Mouse (Mus musculus): ENCODE data around the gene Zdhhc22. TPM values are rescaled to one million over a fixed set of nuclear protein-coding genes. Genes with fewer than 3 reads are reported as not detected.

Gene Zdhhc22
- polyA plus RNA-seq, 1 experiment from 2014 or later: 0.42 TPM

DNA sequence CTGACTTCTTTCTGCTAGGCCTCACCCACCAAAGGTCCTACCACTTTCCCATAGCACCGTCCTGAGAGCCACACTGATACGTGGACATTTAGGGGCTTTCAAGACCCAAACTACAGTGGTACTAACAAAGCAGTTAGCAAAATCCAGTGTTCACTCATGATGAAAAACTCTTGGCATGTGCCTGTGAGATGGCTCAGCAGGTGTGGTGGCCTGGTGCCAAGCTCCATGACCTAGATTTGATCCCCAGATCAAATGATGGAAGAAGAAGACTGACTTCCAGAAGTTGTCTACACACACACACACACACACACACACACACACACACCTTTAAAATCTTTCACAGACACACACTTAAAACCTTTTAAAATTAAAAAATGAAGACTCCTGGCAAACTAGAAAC, 28.5 kb upstream of the Zdhhc22 start:
- no peaks in the 10 kb centered on the region for H3K27me3 ChIP-seq (replicated peaks)
- no peak overlapping the region for H3K9ac ChIP-seq
- H3K9me3 ChIP-seq: no peaks in the 10 kb centered on the region
- no peak overlapping the region for H3K4me2 ChIP-seq
- H3K27ac ChIP-seq: no peak overlapping the region
- 81% methylated on average over 2 of the region's 2 CpGs for WGBS
- no peak for ATAC-seq (ENCODE audit: insufficient read depth, low FRiP score, low read depth)
- no peaks in the 10 kb centered on the region for H3K36me3 ChIP-seq
- H3K4me1 ChIP-seq: no peaks in the 10 kb centered on the region
- no peak overlapping the region for H3K4me3 ChIP-seq (replicated peaks)

DNA sequence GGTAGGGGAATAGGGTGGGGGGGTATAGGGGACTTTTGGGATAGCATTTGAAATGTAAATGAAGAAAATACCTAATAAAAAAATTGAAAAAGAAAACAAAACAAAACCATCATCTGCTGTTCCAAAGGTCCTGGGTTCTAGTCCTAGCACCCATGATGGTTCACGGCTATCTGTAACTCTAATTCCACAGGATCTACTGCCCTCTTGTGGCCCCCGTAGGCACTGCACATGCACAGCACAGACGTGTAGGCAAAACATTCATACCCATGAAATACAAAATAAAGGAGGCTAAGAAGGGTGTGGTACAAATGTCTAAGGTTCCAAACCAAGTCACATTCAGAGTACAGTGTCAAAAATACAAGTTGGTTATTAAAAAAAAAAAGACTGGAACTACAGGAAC, 26.8 kb upstream of the Zdhhc22 start:
- H3K27me3 ChIP-seq (replicated peaks): no peaks in the 10 kb centered on the region
- H3K36me3 ChIP-seq: no peaks in the 10 kb centered on the region
- no peak overlapping the region for H3K4me3 ChIP-seq (replicated peaks)
- no peaks in the 10 kb centered on the region for H3K4me1 ChIP-seq
- H3K27ac ChIP-seq: no peak overlapping the region
- ATAC-seq (ENCODE audit: insufficient read depth, low FRiP score, low read depth): no peak
- no peak overlapping the region for H3K9ac ChIP-seq
- H3K9me3 ChIP-seq: no peaks in the 10 kb centered on the region
- 42% methylated on average over 3 of the region's 3 CpGs for WGBS
- no peak overlapping the region for H3K4me2 ChIP-seq

DNA sequence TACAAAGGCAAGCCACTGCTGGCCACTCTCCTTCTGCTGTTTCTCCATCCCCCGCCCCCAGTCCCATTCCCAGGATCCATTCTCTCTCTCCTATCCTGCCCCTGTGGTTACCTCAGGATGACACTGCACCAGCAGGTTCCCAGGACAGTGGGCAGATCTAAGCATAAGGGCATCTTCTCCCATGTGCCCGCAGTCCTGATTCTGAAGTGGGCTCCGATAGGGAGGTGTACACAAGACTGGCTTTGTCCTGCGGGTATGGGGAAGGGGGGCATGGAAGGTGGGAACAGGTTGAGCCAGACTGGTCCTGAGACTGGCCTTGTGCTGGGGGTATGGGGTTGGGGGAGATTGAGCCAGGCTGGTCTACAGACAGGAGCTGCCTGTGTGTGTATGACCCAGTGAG, 14.4 kb upstream of the Zdhhc22 start:
- Histone ChIP-seq H3K36me3 (no peaks in the 10 kb centered on the region), H3K4me2 (no peak overlapping the region), H3K4me1 (no peaks in the 10 kb centered on the region), H3K27me3 (replicated peaks) (no peaks in the 10 kb centered on the region), H3K9ac (no peak overlapping the region), H3K27ac (no peak overlapping the region), H3K9me3 (no peaks in the 10 kb centered on the region), H3K4me3 (replicated peaks) (no peak overlapping the region)
- ATAC-seq (ENCODE audit: insufficient read depth, low FRiP score, low read depth): no peak
- WGBS: 84% methylated on average over 4 of the region's 4 CpGs

DNA sequence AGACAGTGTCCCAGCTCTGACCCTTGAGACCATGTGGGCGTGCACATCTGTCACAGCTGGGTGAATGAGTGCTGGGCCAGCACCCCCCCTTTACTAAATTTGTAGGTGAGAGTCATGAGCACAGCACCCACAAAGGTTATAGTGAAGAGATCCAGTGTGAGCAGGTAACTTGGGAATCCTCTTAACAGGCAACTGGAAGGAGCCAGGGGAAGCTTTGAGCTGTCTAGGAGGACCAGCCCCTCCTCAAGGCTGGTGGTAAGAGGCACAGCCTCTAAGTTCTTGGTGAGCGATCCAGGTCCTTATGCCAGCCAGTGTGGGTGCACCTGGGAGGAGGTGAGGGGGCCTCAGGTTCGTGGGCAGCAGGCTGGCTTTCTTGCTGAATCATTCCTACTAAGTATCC, 13.4 kb upstream of the Zdhhc22 start:
- Histone ChIP-seq H3K27ac (no peak overlapping the region), H3K9me3 (no peaks in the 10 kb centered on the region), H3K36me3 (no peaks in the 10 kb centered on the region), H3K4me2 (no peak overlapping the region), H3K27me3 (replicated peaks) (no peaks in the 10 kb centered on the region), H3K4me1 (no peaks in the 10 kb centered on the region), H3K4me3 (replicated peaks) (no peak overlapping the region), H3K9ac (no peak overlapping the region)
- ATAC-seq (ENCODE audit: insufficient read depth, low FRiP score, low read depth): no peak
- WGBS: 44% methylated on average over 3 of the region's 3 CpGs

- H3K4me1 ChIP-seq: no peaks in the 10 kb centered on the region
- WGBS: 72% methylated on average over 7 of the region's 7 CpGs
- no peak for ATAC-seq (ENCODE audit: insufficient read depth, low FRiP score, low read depth)
These were observed 12.6 kb upstream of the Zdhhc22 start for GRCm38 (mm10) chr12:87002815-87003214.

GRCm38 (mm10) chr12:87002209-87002608, 12.0 kb upstream of the Zdhhc22 start:
- no peak overlapping the region for H3K4me2 ChIP-seq
- no peaks in the 10 kb centered on the region for H3K9me3 ChIP-seq
- H3K27ac ChIP-seq: no peak overlapping the region
- no peak overlapping the region for H3K9ac ChIP-seq
- H3K27me3 ChIP-seq (replicated peaks): no peaks in the 10 kb centered on the region
- 55% methylated on average over 7 of the region's 7 CpGs for WGBS
- H3K4me3 ChIP-seq (replicated peaks): no peak overlapping the region
- H3K36me3 ChIP-seq: no peaks in the 10 kb centered on the region
- no peaks in the 10 kb centered on the region for H3K4me1 ChIP-seq
- ATAC-seq (ENCODE audit: insufficient read depth, low FRiP score, low read depth): no peak

More at GRCm38 (mm10) chr12:87002815-87003214, 12.6 kb upstream of the Zdhhc22 start:
- no peaks in the 10 kb centered on the region for H3K36me3 ChIP-seq
- H3K9me3 ChIP-seq: no peaks in the 10 kb centered on the region
- H3K4me3 ChIP-seq (replicated peaks): no peak overlapping the region
- no peak overlapping the region for H3K9ac ChIP-seq
- H3K4me2 ChIP-seq: no peak overlapping the region
- H3K27ac ChIP-seq: no peak overlapping the region
- H3K27me3 ChIP-seq (replicated peaks): no peaks in the 10 kb centered on the region

DNA sequence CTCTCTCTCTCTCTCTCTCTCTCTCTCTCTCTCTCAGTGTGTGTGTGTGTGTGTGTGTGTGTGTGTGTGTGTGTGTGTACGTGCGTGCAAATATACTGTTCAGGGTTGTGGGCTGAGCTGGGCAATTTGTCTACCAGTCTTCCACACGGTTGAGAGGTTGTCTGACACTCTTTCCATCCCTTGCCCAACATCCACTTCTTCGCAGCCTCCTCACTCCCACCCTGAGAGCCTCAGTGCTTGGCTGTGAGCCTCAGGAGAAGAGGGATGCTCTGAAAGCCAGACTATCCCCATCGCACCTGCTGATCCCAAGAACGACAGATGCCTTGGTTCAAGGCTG, 10.6 kb upstream of the Zdhhc22 start:
- Histone ChIP-seq H3K27me3 (replicated peaks) (no peaks in the 10 kb centered on the region), H3K9ac (no peak overlapping the region), H3K27ac (no peak overlapping the region), H3K9me3 (no peaks in the 10 kb centered on the region), H3K36me3 (no peaks in the 10 kb centered on the region), H3K4me3 (replicated peaks) (no peak overlapping the region), H3K4me1 (no peaks in the 10 kb centered on the region), H3K4me2 (no peak overlapping the region)
- 37% methylated on average over 6 of the region's 6 CpGs for WGBS
- no peak for ATAC-seq (ENCODE audit: insufficient read depth, low FRiP score, low read depth)

GRCm38 (mm10) chr12:87000151-87000839, 10.1 kb upstream of the Zdhhc22 start:
- no peaks in the 10 kb centered on the region for H3K36me3 ChIP-seq
- no peaks in the 10 kb centered on the region for H3K27me3 ChIP-seq (replicated peaks)
- no peaks in the 10 kb centered on the region for H3K4me1 ChIP-seq
- H3K9me3 ChIP-seq: no peaks in the 10 kb centered on the region
- no peak overlapping the region for H3K9ac ChIP-seq
- ATAC-seq (ENCODE audit: insufficient read depth, low FRiP score, low read depth): no peak
- H3K4me2 ChIP-seq: no peak overlapping the region
- H3K27ac ChIP-seq: no peak overlapping the region
- WGBS: 52% methylated on average over 5 of the region's 5 CpGs
- H3K4me3 ChIP-seq (replicated peaks): no peak overlapping the region

- no peaks in the 10 kb centered on the region for H3K27me3 ChIP-seq (replicated peaks)
- no peak overlapping the region for H3K4me2 ChIP-seq
- ATAC-seq (ENCODE audit: insufficient read depth, low FRiP score, low read depth): no peak
- H3K9ac ChIP-seq: no peak overlapping the region
- H3K27ac ChIP-seq: no peak overlapping the region
- H3K4me3 ChIP-seq (replicated peaks): no peak overlapping the region
- no peaks in the 10 kb centered on the region for H3K9me3 ChIP-seq
- 62% methylated on average over 10 of the region's 10 CpGs for WGBS
- no peaks in the 10 kb centered on the region for H3K36me3 ChIP-seq
- H3K4me1 ChIP-seq: no peaks in the 10 kb centered on the region
These were observed 9.1 kb upstream of the Zdhhc22 start for GRCm38 (mm10) chr12:86999283-86999820.

DNA sequence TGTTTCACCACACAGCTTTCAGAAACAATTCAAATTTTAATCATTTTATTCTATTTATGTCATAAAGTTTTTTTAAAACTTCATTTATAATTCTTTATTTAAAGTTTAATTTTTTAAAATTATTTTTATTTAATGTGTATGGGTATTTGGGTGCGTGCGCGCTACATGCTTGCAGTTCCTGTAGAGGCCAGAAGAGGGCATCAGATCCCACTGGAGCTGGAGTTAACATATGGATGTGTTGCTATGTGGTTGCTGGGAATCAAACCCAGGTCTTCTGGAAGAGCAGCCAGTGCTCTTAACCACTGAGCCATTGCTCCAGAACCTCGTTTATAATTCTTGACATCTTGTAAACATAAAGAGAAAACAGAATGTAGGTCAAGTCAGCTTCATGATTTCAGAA, 8.5 kb upstream of the Zdhhc22 start:
- no peaks in the 10 kb centered on the region for H3K36me3 ChIP-seq
- WGBS: 81% methylated on average over 4 of the region's 4 CpGs
- no peaks in the 10 kb centered on the region for H3K9me3 ChIP-seq
- H3K4me3 ChIP-seq (replicated peaks): no peak overlapping the region
- no peaks in the 10 kb centered on the region for H3K4me1 ChIP-seq
- no peak for ATAC-seq (ENCODE audit: insufficient read depth, low FRiP score, low read depth)
- H3K4me2 ChIP-seq: no peak overlapping the region
- no peak overlapping the region for H3K9ac ChIP-seq
- H3K27me3 ChIP-seq (replicated peaks): 0 out of 2 replicates have a peak, but pooled peaks cover 3% of the 10 kb centered on the region
- no peak overlapping the region for H3K27ac ChIP-seq

- H3K9ac ChIP-seq: no peak overlapping the region
- WGBS: 67% methylated on average over 6 of the region's 6 CpGs
- no peak for ATAC-seq (ENCODE audit: insufficient read depth, low FRiP score, low read depth)
- H3K27ac ChIP-seq: no peak overlapping the region
- no peaks in the 10 kb centered on the region for H3K4me1 ChIP-seq
- H3K9me3 ChIP-seq: no peaks in the 10 kb centered on the region
- no peak overlapping the region for H3K4me3 ChIP-seq (replicated peaks)
- H3K4me2 ChIP-seq: no peak overlapping the region
- H3K36me3 ChIP-seq: no peaks in the 10 kb centered on the region
- peaks cover 19% of the 10 kb centered on the region for H3K27me3 ChIP-seq (replicated peaks)
These were observed 5.7 kb upstream of the Zdhhc22 start for GRCm38 (mm10) chr12:86995931-86996330.

DNA sequence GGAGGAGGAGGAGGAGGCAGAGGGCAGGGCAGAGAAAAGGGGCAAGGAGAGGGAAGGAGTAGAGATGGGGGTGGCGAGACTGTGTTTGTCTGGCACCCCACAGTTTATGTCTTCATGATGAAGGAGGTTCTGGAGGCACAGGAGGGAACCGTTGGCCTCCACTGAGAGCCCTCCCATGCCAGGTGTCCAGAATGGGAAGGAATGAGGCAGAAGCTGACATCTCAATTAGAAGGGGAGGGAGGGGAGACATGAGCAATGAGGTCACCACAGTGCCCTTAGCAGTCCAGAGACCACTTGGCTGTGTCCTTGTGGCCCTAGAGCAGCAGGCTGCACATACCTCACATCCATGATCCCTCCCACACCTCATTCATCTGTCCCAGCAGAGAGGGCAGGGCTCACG, 4.5 kb upstream of the Zdhhc22 start:
- no peak overlapping the region for H3K4me3 ChIP-seq (replicated peaks)
- no peak for ATAC-seq (ENCODE audit: insufficient read depth, low FRiP score, low read depth)
- peaks cover 30% of the 10 kb centered on the region for H3K27me3 ChIP-seq (replicated peaks)

DNA sequence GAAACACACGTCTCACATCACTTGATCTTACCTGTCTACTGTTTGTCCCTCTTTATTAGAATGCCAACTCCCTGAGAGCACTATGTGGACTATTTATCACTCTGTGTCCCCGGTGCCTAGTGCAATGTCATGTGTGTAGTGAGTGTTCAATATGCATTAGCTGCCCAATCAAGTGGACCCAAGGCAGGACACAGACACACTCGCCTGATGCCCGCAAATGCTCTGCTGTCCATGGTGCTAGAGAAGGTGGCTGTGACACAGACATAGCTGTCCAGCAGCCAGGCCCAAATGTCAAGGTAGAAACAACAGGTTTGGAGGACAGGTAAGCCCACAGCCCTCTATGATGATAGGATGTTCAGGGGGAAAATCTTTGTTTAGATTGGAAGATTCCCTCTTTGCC, 3.9 kb upstream of the Zdhhc22 start:
- Histone ChIP-seq H3K27me3 (replicated peaks) (peaks cover 36% of the 10 kb centered on the region), H3K4me3 (replicated peaks) (no peak overlapping the region), H3K9me3 (no peaks in the 10 kb centered on the region), H3K9ac (no peak overlapping the region), H3K36me3 (no peaks in the 10 kb centered on the region), H3K4me2 (no peak overlapping the region), H3K27ac (no peak overlapping the region), H3K4me1 (peaks cover 11% of the 10 kb centered on the region)
- 33% methylated on average over 4 of the region's 4 CpGs for WGBS
- no peak for ATAC-seq (ENCODE audit: insufficient read depth, low FRiP score, low read depth)

More for the DNA sequence above, 4.5 kb upstream of the Zdhhc22 start:
- no peak overlapping the region for H3K27ac ChIP-seq
- no peaks in the 10 kb centered on the region for H3K9me3 ChIP-seq
- H3K36me3 ChIP-seq: no peaks in the 10 kb centered on the region
- H3K4me2 ChIP-seq: no peak overlapping the region
- no peak overlapping the region for H3K9ac ChIP-seq
- WGBS: 51% methylated on average over 3 of the region's 3 CpGs
- peaks cover 7% of the 10 kb centered on the region for H3K4me1 ChIP-seq
